Mouse (Mus musculus) E14TG2a.4 (cell line): ENCODE results near the gene Il15.

Source experiments
- CTCF ChIP-seq: conservative IDR thresholded peaks from 2 replicates; pipeline ENCODE4 v1.5.1; 2014; ENCODE audit warnings: low read length
- NANOG ChIP-seq: IDR thresholded peaks from 2 replicates; pipeline ENCODE4 v1.6.1; 2014; ENCODE audit warnings: borderline replicate concordance, low read length, mixed read lengths

DNA sequence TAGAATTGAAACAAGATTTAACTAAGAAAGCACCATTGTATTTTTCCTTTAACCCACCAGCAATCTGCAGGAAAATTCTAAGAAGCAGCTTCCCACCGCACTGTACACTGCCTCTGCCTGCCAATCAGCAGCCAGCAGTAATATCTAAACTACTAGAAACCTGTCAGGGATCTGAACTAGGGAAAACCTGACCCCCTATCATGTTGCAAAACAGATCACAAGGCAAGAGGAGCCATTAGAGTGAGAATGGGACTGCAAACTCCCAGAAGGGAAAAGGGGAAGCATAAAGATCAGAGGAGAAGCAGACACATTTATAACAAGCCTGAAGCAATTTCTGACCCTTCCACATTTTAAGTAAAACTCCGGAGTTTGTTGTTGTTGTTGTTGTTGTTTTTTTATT is 2.0 kb downstream of the Il15 start:
- TF ChIP-seq CTCF, result no peak
- no peak for TF ChIP-seq NANOG
